Mouse (Mus musculus) small intestine, adult 2 months (tissue): ENCODE data around the gene Gm5475. TPM values are rescaled to one million over a fixed set of nuclear protein-coding genes. Genes with fewer than 3 reads are reported as not detected.
A peak's percentile ranks its signal among the peaks of the same experiment; 100 is the strongest.

Experiments
- H3K27ac ChIP-seq: fragments of 200-500 bp; 2 replicates; pipeline ENCODE4 v1.5.1; 2012; ENCODE audit warnings: low read depth, low read length, control low read depth, inconsistent platforms; ENCODE audit not compliant: insufficient read depth
- H3K27me3 ChIP-seq: fragments of 200-500 bp; 2 replicates; pipeline ENCODE4 v1.6.1; 2012; ENCODE audit warnings: mild to moderate bottlenecking, moderate library complexity, low read length, inconsistent platforms; ENCODE audit not compliant: control insufficient read depth, insufficient read depth
- H3K36me3 ChIP-seq: fragments of 200-500 bp; 2 replicates; pipeline ENCODE4 v1.6.1; 2012; ENCODE audit warnings: mild to moderate bottlenecking, low read length, control low read depth, inconsistent platforms; ENCODE audit not compliant: control insufficient read depth, insufficient read depth
- H3K4me1 ChIP-seq: fragments of 200-500 bp; 2 replicates; pipeline ENCODE4 v1.6.1; 2012; ENCODE audit warnings: low read length, inconsistent platforms, mixed read lengths; ENCODE audit not compliant: control insufficient read depth, insufficient read depth, insufficient read length
- H3K4me3 ChIP-seq: fragments of 200-500 bp; 2 replicates; pipeline ENCODE4 v1.5.1; 2012; ENCODE audit warnings: low read depth, mild to moderate bottlenecking, control low read depth, inconsistent platforms, low read length, moderate library complexity
- CTCF ChIP-seq: fragments of 200-500 bp; IDR thresholded peaks from 2 replicates; pipeline ENCODE4 v1.5.1; 2012; ENCODE audit warnings: low read depth, mild to moderate bottlenecking, control low read depth, inconsistent platforms, low read length, moderate library complexity, mixed read lengths; ENCODE audit not compliant: insufficient replicate concordance, insufficient read length; ENCODE audit errors: extremely low read depth
- POLR2A ChIP-seq: fragments of 200-500 bp; IDR thresholded peaks from 2 replicates; pipeline ENCODE4 v1.6.1; 2012; ENCODE audit warnings: low read depth, mild to moderate bottlenecking, control low read depth, inconsistent platforms, low read length, moderate library complexity
- WGBS: fragments of 180-500 bp; shearing (Covaris S2); methylation state at CpG from one replicate; pipeline ENCODE4 v1.1.7; 2018; 5-methylcytosine and 5-hydroxymethylcytosine counted together
- polyA plus RNA-seq: library from polyadenylated mRNA; depleted of rRNA; stranded (reverse); fragments of >200 nt; gene quantifications from 2 replicates; pipeline ENCODE4 v1.2.3, GENCODE M21; 2012

Gm5475 gene
- polyA plus RNA-seq, 1 experiment = 0.13 TPM

- H3K4me1 ChIP-seq = peaks cover 20% of the 10 kb centered on the region
- no peak overlapping the region for H3K27ac ChIP-seq
- 93% methylated on average over 4 of the region's 4 CpGs for WGBS
- no peak overlapping the region for H3K4me3 ChIP-seq
- no peak for TF ChIP-seq POLR2A
- TF ChIP-seq CTCF = no peak
- peaks cover 84% of the 10 kb centered on the region for H3K36me3 ChIP-seq
- no peaks in the 10 kb centered on the region for H3K27me3 ChIP-seq
These were observed 20.1 kb upstream of the Gm5475 start for GRCm38 (mm10) chr15:100401811-100402210.

- 78% methylated on average over 14 of the region's 14 CpGs for whole genome bisulfite sequencing
- Histone ChIP-seq H3K27me3 (no peaks in the 10 kb centered on the region), H3K36me3 (peaks cover 82% of the 10 kb centered on the region), H3K27ac (no peak overlapping the region), H3K4me1 (peaks cover 20% of the 10 kb centered on the region), H3K4me3 (no peak overlapping the region)
- TF ChIP-seq POLR2A = no peak
- no peak for TF ChIP-seq CTCF
These were observed 19.6 kb upstream of the Gm5475 start for GRCm38 (mm10) chr15:100402347-100402746.

- no peaks in the 10 kb centered on the region for H3K27me3 ChIP-seq
- peaks cover 81% of the 10 kb centered on the region for H3K36me3 ChIP-seq
- H3K27ac ChIP-seq = no peak overlapping the region
- 81% methylated on average over 4 of the region's 4 CpGs for WGBS
- no peak for TF ChIP-seq CTCF
- no peak for TF ChIP-seq POLR2A
- H3K4me3 ChIP-seq = no peak overlapping the region
- H3K4me1 ChIP-seq = peaks cover 20% of the 10 kb centered on the region
These were observed 19.1 kb upstream of the Gm5475 start for GRCm38 (mm10) chr15:100402798-100403197.

- TF ChIP-seq POLR2A (no peak), CTCF (no peak)
- Histone ChIP-seq H3K27ac (no peak overlapping the region), H3K4me3 (no peak overlapping the region), H3K27me3 (no peaks in the 10 kb centered on the region), H3K36me3 (peaks cover 81% of the 10 kb centered on the region), H3K4me1 (peaks cover 20% of the 10 kb centered on the region)
- WGBS = 74% methylated on average over 16 of the region's 16 CpGs
These were observed 18.5 kb upstream of the Gm5475 start for GRCm38 (mm10) chr15:100403318-100404000.

DNA sequence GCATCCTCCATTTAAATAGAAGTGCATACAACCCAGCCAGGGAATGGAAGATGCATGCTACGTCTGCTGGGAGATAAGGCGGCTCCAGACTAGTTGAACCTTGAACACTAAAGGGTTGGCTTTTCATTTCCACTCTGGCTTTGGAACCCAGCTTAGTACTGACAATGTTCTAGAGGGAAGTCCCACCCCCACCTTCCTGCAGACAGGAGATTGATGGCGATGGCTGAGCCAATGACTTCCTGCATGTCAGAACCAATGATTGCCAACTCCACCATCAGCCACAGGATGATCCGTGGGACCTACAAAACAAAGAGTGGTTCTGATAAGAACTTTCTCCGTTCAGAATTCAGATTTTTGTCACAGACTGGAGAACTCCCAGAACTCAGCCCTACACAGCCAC lies 15.9 kb upstream of the Gm5475 start:
- Histone ChIP-seq H3K36me3 (peaks cover 71% of the 10 kb centered on the region), H3K4me3 (no peak overlapping the region), H3K4me1 (peaks cover 19% of the 10 kb centered on the region), H3K27ac (no peak overlapping the region), H3K27me3 (no peaks in the 10 kb centered on the region)
- WGBS = 33% methylated on average over 5 of the region's 5 CpGs
- TF ChIP-seq POLR2A = no peak
- TF ChIP-seq CTCF = no peak

DNA sequence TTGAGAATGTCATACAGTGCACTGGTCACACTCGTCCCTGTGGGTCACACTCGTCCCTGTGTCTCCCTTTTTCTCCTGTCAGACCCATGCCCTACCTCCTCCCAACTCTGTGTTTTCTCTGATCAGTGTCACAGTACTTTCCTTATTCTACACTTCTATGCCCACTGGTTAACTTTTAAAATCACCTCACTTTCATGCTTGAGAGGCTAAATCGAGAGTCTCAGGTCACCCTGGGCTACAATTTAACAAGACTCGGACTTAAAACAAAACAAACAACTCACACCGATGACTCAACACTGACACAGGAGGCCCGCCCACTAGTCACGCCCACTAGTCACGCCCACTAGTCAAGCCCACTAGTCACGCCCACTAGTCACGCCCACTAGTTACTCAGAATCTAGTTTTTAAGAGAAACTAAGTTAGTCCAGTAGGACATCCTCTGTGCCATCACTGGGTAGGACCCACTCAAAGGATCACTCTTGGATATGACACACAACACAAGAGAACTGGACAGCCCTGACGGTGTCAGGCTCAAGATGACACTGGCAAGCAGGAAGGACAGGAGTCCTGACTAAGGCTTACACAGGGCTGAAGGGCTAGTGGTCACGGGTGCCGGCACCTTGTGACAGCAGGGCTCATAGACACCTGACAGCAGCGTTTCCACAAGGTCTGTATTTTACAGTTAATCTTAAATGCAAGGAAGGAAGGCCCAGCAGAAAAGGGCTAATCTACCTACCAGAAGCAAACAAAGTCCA lies 10.9 kb upstream of the Gm5475 start:
- H3K27ac ChIP-seq = peak overlapping the region; percentile 48
- H3K36me3 ChIP-seq = peaks cover 28% of the 10 kb centered on the region
- no peak overlapping the region for H3K4me3 ChIP-seq
- no peaks in the 10 kb centered on the region for H3K27me3 ChIP-seq
- WGBS = 36% methylated on average over 14 of the region's 14 CpGs
- H3K4me1 ChIP-seq = peaks cover 23% of the 10 kb centered on the region
- TF ChIP-seq POLR2A (no peak), CTCF (no peak)

- H3K4me3 ChIP-seq = no peak overlapping the region
- peaks cover 23% of the 10 kb centered on the region for H3K4me1 ChIP-seq
- TF ChIP-seq CTCF (no peak), POLR2A (no peak)
- WGBS = 85% methylated on average over 5 of the region's 5 CpGs
- H3K27ac ChIP-seq = no peak overlapping the region
- H3K36me3 ChIP-seq = peaks cover 28% of the 10 kb centered on the region
- no peaks in the 10 kb centered on the region for H3K27me3 ChIP-seq
These were observed 10.2 kb upstream of the Gm5475 start for GRCm38 (mm10) chr15:100411731-100412130.
